Mouse (Mus musculus): ENCODE data around the gene Tnrc6a. TPM values are rescaled to one million over a fixed set of nuclear protein-coding genes. Genes with fewer than 3 reads are reported as not detected.

Gene Tnrc6a
- polyA plus RNA-seq, 1 experiment from 2014 or later: 54.5 TPM

DNA sequence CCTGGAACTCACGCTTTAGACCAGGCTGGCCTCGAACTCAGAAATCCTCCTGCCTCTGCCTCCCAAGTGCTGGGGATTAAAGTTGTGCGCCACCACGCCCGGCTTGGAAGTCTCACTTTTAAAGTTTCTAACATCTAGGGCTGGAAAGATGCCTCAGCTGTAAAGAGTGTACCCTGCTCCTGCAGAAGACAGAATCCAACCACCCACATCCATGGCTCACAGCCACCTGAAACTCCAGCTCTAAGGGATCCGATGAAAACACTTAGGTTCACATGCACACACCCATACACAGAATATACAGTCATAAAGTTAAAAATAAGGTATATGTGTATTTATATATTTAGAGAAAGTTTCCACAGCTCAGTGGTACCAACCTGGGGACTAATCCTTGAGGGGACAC, 10.1 kb upstream of the Tnrc6a start:
- WGBS: 88% methylated on average over 6 of the region's 6 CpGs
- H3K4me2 ChIP-seq (ENCODE audit: low read length): no peak overlapping the region
- no peaks in the 10 kb centered on the region for H3K27me3 ChIP-seq (replicated peaks; ENCODE audit: control insufficient read depth, insufficient read depth, low read length)
- ATAC-seq (replicated peaks; ENCODE audit: low FRiP score, low TSS enrichment, low read depth) (no peak), DNase-seq (ENCODE audit: low spot score) (no peak)
- no peaks in the 10 kb centered on the region for H3K9me3 ChIP-seq (ENCODE audit: control insufficient read depth, low read length)
- peaks cover 15% of the 10 kb centered on the region for H3K4me1 ChIP-seq (replicated peaks; ENCODE audit: control insufficient read depth, insufficient read depth, low read length)
- H3K9ac ChIP-seq (ENCODE audit: low read length): no peak overlapping the region
- H3K4me3 ChIP-seq (ENCODE audit: low read depth, low read length): no peak overlapping the region
- no peak overlapping the region for H3K27ac ChIP-seq (ENCODE audit: low read depth)
- H3K36me3 ChIP-seq (ENCODE audit: control insufficient read depth, insufficient read depth, low read length): no peaks in the 10 kb centered on the region

DNA sequence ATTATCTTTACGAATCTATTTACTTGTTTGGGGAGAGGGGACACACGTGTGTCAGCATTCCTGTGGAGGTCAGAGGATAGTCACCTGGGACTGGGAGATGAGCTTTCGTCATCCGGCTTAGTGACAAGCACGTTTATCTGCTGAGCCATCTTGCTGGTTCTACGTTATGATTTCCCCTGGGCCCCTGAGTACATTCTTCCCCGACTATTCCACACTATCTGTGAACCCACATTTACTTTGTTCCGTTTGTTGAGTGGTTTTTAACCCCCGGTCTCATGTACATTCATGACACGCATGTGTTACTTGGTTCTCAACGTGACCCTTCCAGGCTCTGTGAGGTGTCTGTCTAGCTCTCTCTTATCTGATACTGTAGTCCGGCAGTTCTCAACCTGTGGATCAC, 6.9 kb upstream of the Tnrc6a start:
- H3K27ac ChIP-seq (ENCODE audit: low read depth): no peak overlapping the region
- WGBS: 73% methylated on average over 12 of the region's 12 CpGs
- ATAC-seq (replicated peaks; ENCODE audit: low FRiP score, low TSS enrichment, low read depth) (no peak), DNase-seq (ENCODE audit: low spot score) (no peak)
- H3K27me3 ChIP-seq (replicated peaks; ENCODE audit: control insufficient read depth, insufficient read depth, low read length): no peaks in the 10 kb centered on the region
- H3K9me3 ChIP-seq (ENCODE audit: control insufficient read depth, low read length): no peaks in the 10 kb centered on the region
- no peaks in the 10 kb centered on the region for H3K4me1 ChIP-seq (replicated peaks; ENCODE audit: control insufficient read depth, insufficient read depth, low read length)
- H3K4me3 ChIP-seq (ENCODE audit: low read depth, low read length): no peak overlapping the region
- no peak overlapping the region for H3K4me2 ChIP-seq (ENCODE audit: low read length)
- no peak overlapping the region for H3K9ac ChIP-seq (ENCODE audit: low read length)
- H3K36me3 ChIP-seq (ENCODE audit: control insufficient read depth, insufficient read depth, low read length): no peaks in the 10 kb centered on the region

DNA sequence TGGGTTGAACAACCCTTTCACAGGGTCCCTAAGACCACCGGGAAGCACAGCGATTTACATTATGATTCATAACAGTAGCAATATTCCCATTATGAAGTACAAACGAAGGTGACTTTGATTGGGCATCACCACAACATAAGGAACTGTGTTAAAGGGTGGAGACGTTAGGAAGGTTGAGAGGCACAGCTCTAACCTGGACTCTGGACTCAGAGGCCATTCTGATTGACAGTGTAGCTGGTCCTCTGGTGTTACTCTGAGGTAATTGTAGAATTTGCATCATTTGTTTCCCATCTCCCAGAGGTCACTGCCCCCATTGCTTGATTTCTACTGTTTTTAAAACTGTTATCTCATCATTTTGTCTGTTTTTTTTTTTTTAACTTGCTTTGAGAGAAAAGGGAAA, 6.5 kb upstream of the Tnrc6a start:
- 83% methylated on average over 4 of the region's 4 CpGs for WGBS
- ATAC-seq (replicated peaks; ENCODE audit: low FRiP score, low TSS enrichment, low read depth): no peak

DNA sequence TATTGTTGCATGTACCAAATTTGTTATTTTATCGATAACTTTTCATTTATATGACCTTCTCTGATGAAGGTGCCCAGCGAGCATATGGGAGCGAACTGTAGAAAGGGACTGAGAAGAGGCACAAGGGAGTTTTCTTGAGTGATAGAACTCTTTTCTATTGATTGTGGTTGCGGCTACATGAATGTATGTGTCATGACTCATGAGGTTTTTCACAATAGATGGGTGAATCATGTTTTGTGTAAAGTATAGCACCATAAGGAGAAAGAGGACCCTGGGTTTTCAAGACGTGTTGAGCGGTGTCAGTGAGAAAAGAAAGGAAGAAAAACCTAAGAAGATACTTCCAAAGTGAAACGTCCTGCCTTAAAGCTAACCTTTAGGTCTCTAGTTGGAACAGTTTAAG, 3.2 kb upstream of the Tnrc6a start:
- Histone ChIP-seq H3K9ac (ENCODE audit: low read length) (no peak overlapping the region), H3K9me3 (ENCODE audit: control insufficient read depth, low read length) (no peaks in the 10 kb centered on the region), H3K4me2 (ENCODE audit: low read length) (no peak overlapping the region), H3K27me3 (replicated peaks; ENCODE audit: control insufficient read depth, insufficient read depth, low read length) (no peaks in the 10 kb centered on the region), H3K27ac (ENCODE audit: low read depth) (no peak overlapping the region), H3K4me3 (ENCODE audit: low read depth, low read length) (no peak overlapping the region), H3K36me3 (ENCODE audit: control insufficient read depth, insufficient read depth, low read length) (no peaks in the 10 kb centered on the region), H3K4me1 (replicated peaks; ENCODE audit: control insufficient read depth, insufficient read depth, low read length) (peaks cover 3% of the 10 kb centered on the region; the same call in 1 of the 2 replicates)
- no peak for ATAC-seq (replicated peaks; ENCODE audit: low FRiP score, low TSS enrichment, low read depth)
- no peak for DNase-seq (ENCODE audit: low spot score)
- 87% methylated on average over 7 of the region's 7 CpGs for WGBS

More for the DNA sequence above, 6.5 kb upstream of the Tnrc6a start:
- Histone ChIP-seq H3K36me3 (ENCODE audit: control insufficient read depth, insufficient read depth, low read length) (no peaks in the 10 kb centered on the region), H3K4me3 (ENCODE audit: low read depth, low read length) (no peak overlapping the region), H3K27ac (ENCODE audit: low read depth) (no peak overlapping the region), H3K4me2 (ENCODE audit: low read length) (no peak overlapping the region), H3K9ac (ENCODE audit: low read length) (no peak overlapping the region), H3K4me1 (replicated peaks; ENCODE audit: control insufficient read depth, insufficient read depth, low read length) (no peaks in the 10 kb centered on the region), H3K27me3 (replicated peaks; ENCODE audit: control insufficient read depth, insufficient read depth, low read length) (no peaks in the 10 kb centered on the region), H3K9me3 (ENCODE audit: control insufficient read depth, low read length) (no peaks in the 10 kb centered on the region)
- no peak for DNase-seq (ENCODE audit: low spot score)

DNA sequence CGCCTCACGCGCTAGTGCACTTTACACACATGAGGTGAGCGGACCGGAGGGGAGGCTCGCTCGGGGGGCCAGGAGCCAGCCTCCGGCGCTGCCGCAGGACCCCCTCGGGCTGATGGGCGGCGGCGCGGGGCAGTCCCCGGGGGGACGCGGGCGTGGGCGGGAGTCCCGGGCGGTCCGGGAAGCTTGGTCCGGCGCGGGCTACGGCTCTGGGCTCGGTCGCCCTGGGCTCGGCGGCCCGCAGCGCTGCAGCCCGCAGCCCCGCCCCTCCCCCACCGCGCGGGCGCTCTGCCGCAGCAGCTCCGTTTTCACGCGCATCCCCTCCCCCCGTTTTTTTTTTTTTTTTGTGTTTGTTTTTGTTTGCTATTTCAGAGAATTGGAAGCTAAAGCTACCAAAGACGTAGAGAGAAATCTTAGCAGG, 623 bp downstream of the Tnrc6a start:
- Histone ChIP-seq H3K27me3 (replicated peaks; ENCODE audit: control insufficient read depth, insufficient read depth, low read length) (no peaks in the 10 kb centered on the region), H3K36me3 (ENCODE audit: control insufficient read depth, insufficient read depth, low read length) (peaks cover 21% of the 10 kb centered on the region), H3K4me1 (replicated peaks; ENCODE audit: control insufficient read depth, insufficient read depth, low read length) (peaks cover 18% of the 10 kb centered on the region), H3K4me3 (ENCODE audit: low read depth, low read length) (peak overlapping the region; percentile 86), H3K4me2 (ENCODE audit: low read length) (peak overlapping the region; percentile 85), H3K9me3 (ENCODE audit: control insufficient read depth, low read length) (no peaks in the 10 kb centered on the region), H3K9ac (ENCODE audit: low read length) (peak overlapping the region; percentile 99), H3K27ac (ENCODE audit: low read depth) (peak overlapping the region; percentile 97)
- DNase-seq (ENCODE audit: low spot score): peak; percentile 59
- peak; percentile 67 for ATAC-seq (replicated peaks; ENCODE audit: low FRiP score, low TSS enrichment, low read depth)
- WGBS: 1% methylated on average over 17 of the region's 45 CpGs

DNA sequence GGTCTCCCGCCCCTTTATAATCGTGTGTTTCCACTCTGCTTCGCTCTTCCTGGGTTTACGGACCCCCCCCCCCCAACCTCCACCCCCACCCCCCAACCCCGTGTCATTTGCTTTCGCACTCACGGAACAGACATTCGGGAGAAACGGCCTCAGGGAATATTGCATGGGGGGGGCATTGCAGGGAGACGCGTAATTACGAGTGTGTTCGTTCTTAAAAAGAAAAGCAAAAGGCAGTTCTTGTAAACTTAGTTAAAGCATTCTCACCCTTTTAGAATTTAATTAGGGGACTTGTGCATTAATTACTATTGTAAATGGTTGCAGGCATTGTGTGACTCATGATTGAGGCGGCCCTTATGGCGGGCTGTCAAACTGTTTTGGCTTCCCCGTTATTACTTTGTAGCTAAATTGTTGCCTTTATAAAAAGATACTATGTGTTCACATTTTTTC, 1.1 kb downstream of the Tnrc6a start:
- ATAC-seq (replicated peaks; ENCODE audit: low FRiP score, low TSS enrichment, low read depth) (no peak), DNase-seq (ENCODE audit: low spot score) (no peak)
- Histone ChIP-seq H3K9me3 (ENCODE audit: control insufficient read depth, low read length) (no peaks in the 10 kb centered on the region), H3K4me3 (ENCODE audit: low read depth, low read length) (peak overlapping the region; percentile 86), H3K27ac (ENCODE audit: low read depth) (peak overlapping the region; percentile 97; the same call in 1 of the 2 replicates), H3K27me3 (replicated peaks; ENCODE audit: control insufficient read depth, insufficient read depth, low read length) (no peaks in the 10 kb centered on the region), H3K9ac (ENCODE audit: low read length) (peak overlapping the region; percentile 99), H3K4me1 (replicated peaks; ENCODE audit: control insufficient read depth, insufficient read depth, low read length) (peaks cover 21% of the 10 kb centered on the region), H3K36me3 (ENCODE audit: control insufficient read depth, insufficient read depth, low read length) (peaks cover 21% of the 10 kb centered on the region), H3K4me2 (ENCODE audit: low read length) (peak overlapping the region; percentile 85)
- WGBS: under 1% methylated on average over 16 of the region's 16 CpGs

DNA sequence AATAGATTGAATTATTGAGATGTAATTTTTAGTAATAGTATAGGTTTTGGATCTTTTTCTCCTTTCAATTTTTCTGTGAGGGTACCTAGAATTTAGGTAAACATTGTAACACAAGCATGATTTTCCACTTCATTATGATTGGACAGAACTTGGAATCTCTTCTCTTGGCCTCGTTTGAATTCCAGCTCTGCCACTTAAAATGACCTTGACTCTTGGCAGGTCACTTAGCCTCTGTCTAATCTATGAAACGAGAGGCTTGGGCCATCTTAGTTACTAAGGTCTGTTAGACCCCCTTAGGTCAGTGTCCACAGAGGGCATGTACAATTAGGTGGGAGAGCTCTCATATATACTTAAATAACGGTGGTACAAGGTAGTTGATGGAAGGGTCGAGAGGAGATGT, 2.4 kb downstream of the Tnrc6a start:
- no peak overlapping the region for H3K9ac ChIP-seq (ENCODE audit: low read length)
- peaks cover 25% of the 10 kb centered on the region for H3K36me3 ChIP-seq (ENCODE audit: control insufficient read depth, insufficient read depth, low read length)
- no peak overlapping the region for H3K27ac ChIP-seq (ENCODE audit: low read depth)
- H3K27me3 ChIP-seq (replicated peaks; ENCODE audit: control insufficient read depth, insufficient read depth, low read length): no peaks in the 10 kb centered on the region
- no peak overlapping the region for H3K4me3 ChIP-seq (ENCODE audit: low read depth, low read length)
- DNase-seq (ENCODE audit: low spot score) (no peak), ATAC-seq (replicated peaks; ENCODE audit: low FRiP score, low TSS enrichment, low read depth) (no peak)
- no peak overlapping the region for H3K4me2 ChIP-seq (ENCODE audit: low read length)
- H3K9me3 ChIP-seq (ENCODE audit: control insufficient read depth, low read length): no peaks in the 10 kb centered on the region
- 48% methylated on average over 4 of the region's 4 CpGs for WGBS
- peaks cover 25% of the 10 kb centered on the region for H3K4me1 ChIP-seq (replicated peaks; ENCODE audit: control insufficient read depth, insufficient read depth, low read length)

DNA sequence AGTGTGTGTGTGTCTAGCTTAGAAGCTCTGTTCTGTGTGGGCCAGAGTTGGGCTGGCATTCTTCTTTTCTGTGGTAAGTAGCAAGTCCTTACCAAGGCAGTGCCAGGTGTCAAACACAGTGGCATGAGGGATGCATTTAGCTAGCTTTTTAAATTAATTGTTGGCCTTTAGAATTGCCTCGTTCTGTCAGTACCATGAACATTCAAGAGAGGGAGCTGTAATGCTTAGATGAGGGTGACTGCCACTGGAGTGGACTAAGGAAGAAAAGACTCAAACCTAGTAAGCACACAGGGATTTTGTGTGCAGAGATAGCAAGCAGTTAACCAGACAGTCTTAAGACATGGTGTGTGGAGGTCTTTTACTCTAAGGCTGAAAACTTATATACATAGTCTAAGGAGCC, 3.6 kb downstream of the Tnrc6a start:
- peaks cover 25% of the 10 kb centered on the region for H3K4me1 ChIP-seq (replicated peaks; ENCODE audit: control insufficient read depth, insufficient read depth, low read length)
- H3K36me3 ChIP-seq (ENCODE audit: control insufficient read depth, insufficient read depth, low read length): peaks cover 32% of the 10 kb centered on the region
- no peak overlapping the region for H3K27ac ChIP-seq (ENCODE audit: low read depth)
- H3K9me3 ChIP-seq (ENCODE audit: control insufficient read depth, low read length): no peaks in the 10 kb centered on the region
- WGBS: 74% methylated on average over 1 of the region's 1 CpGs
- ATAC-seq (replicated peaks; ENCODE audit: low FRiP score, low TSS enrichment, low read depth) (no peak), DNase-seq (ENCODE audit: low spot score) (no peak)
- H3K4me3 ChIP-seq (ENCODE audit: low read depth, low read length): no peak overlapping the region
- no peak overlapping the region for H3K4me2 ChIP-seq (ENCODE audit: low read length)
- H3K9ac ChIP-seq (ENCODE audit: low read length): no peak overlapping the region
- no peaks in the 10 kb centered on the region for H3K27me3 ChIP-seq (replicated peaks; ENCODE audit: control insufficient read depth, insufficient read depth, low read length)

DNA sequence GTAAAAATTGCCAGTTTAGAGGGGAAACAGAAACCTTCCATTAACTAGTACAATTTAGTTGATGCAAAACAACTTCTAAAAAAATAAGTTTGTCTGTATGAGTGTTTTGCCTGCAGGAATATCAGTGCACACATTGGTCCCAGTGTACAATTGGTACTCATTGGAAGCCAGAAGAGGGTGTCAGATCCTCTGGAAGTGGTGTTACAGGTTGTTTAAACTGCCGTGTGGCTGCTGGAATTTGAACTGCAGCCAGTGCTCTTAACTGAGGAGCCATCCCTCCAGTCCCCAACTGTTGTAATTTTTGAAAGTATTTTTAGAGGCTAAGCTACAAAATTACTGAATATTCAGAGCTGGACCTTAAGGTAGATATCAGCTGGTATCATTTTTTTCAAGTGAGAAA, 4.3 kb downstream of the Tnrc6a start:
- no peaks in the 10 kb centered on the region for H3K27me3 ChIP-seq (replicated peaks; ENCODE audit: control insufficient read depth, insufficient read depth, low read length)
- ATAC-seq (replicated peaks; ENCODE audit: low FRiP score, low TSS enrichment, low read depth): no peak
- H3K4me1 ChIP-seq (replicated peaks; ENCODE audit: control insufficient read depth, insufficient read depth, low read length): peaks cover 25% of the 10 kb centered on the region
- no peak for DNase-seq (ENCODE audit: low spot score)
- WGBS: 14% methylated on average over 1 of the region's 1 CpGs
- H3K36me3 ChIP-seq (ENCODE audit: control insufficient read depth, insufficient read depth, low read length): peaks cover 33% of the 10 kb centered on the region
- H3K4me2 ChIP-seq (ENCODE audit: low read length): no peak overlapping the region
- no peak overlapping the region for H3K27ac ChIP-seq (ENCODE audit: low read depth)
- no peak overlapping the region for H3K9ac ChIP-seq (ENCODE audit: low read length)
- H3K9me3 ChIP-seq (ENCODE audit: control insufficient read depth, low read length): no peaks in the 10 kb centered on the region
- H3K4me3 ChIP-seq (ENCODE audit: low read depth, low read length): no peak overlapping the region
